Mouse (Mus musculus) stomach, embryonic 14.5 days (tissue): ENCODE results near the gene Ppfia4. TPM values are rescaled to one million over a fixed set of nuclear protein-coding genes. Genes with fewer than 3 reads are reported as not detected.

ENCODE experiments used
- ATAC-seq: fragments of 200-750 bp; cut with Nextera tagmentation; 2 replicates; pipeline ENCODE4 v1.8.0; 2017; ENCODE audit warnings: low read depth, moderate TSS enrichment; ENCODE audit not compliant: insufficient number of reproducible peaks, insufficient read depth, low FRiP score
- H3K27ac ChIP-seq: fragments of 300-500 bp; sonication (generic); 2 replicates; pipeline ENCODE4 v1.5.1; 2014; ENCODE audit warnings: mild to moderate bottlenecking, low read length, moderate library complexity, mixed read lengths
- H3K27me3 ChIP-seq: fragments of 300-500 bp; sonication (generic); 2 replicates; pipeline ENCODE4 v1.6.1; 2014; ENCODE audit warnings: low read length, control low read depth, mixed read lengths; ENCODE audit not compliant: control insufficient read depth, insufficient read depth
- H3K36me3 ChIP-seq: fragments of 300-500 bp; sonication (generic); 2 replicates; pipeline ENCODE4 v1.6.1; 2014; ENCODE audit warnings: mild to moderate bottlenecking, control low read depth, low read length, moderate library complexity, mixed read lengths; ENCODE audit not compliant: control insufficient read depth, insufficient read depth
- H3K4me1 ChIP-seq: fragments of 300-500 bp; sonication (generic); 2 replicates; pipeline ENCODE4 v1.6.1; 2014; ENCODE audit warnings: low read length, control low read depth, mixed read lengths; ENCODE audit not compliant: control insufficient read depth, insufficient read depth
- H3K4me2 ChIP-seq: fragments of 300-500 bp; sonication (generic); replicated peaks from 2 replicates; pipeline ENCODE4 v1.6.1; 2014; ENCODE audit warnings: low read depth, low read length, control low read depth
- H3K4me3 ChIP-seq: fragments of 300-500 bp; sonication (generic); 2 replicates; pipeline ENCODE4 v1.5.1; 2014; ENCODE audit warnings: low read depth, low read length, control low read depth
- H3K9ac ChIP-seq: fragments of 300-500 bp; sonication (generic); replicated peaks from 2 replicates; pipeline ENCODE4 v1.6.1; 2014; ENCODE audit warnings: low read depth, mild to moderate bottlenecking, control low read depth, low read length, moderate library complexity, mixed read lengths
- H3K9me3 ChIP-seq: fragments of 300-500 bp; sonication (generic); 2 replicates; pipeline ENCODE4 v1.6.1; 2016; ENCODE audit warnings: low read depth, low read length, control low read depth; ENCODE audit not compliant: control insufficient read depth
- WGBS: fragments of 180-500 bp; shearing (Covaris S2); extraction: QIAGEN DNeasy Blood & Tissue Kit; methylation state at CpG from one replicate; pipeline ENCODE4 v1.1.7; 2014; 5-methylcytosine and 5-hydroxymethylcytosine counted together
- polyA plus RNA-seq: library from polyadenylated mRNA; unstranded; fragments of >200 nt; fragmentation: Nextera tagmentation; extraction: Ambion mirVana; gene quantifications from 2 replicates; pipeline ENCODE4 v1.2.1, GENCODE M21; 2014

The Ppfia4 gene
- polyA plus RNA-seq, 1 experiment from 2014 or later = 5.7 TPM

GRCm38 (mm10) chr1:134342781-134343310, 10.1 kb upstream of the Ppfia4 start:
- H3K4me1 ChIP-seq = 0 out of 2 replicates have a peak, but pooled peaks cover 6% of the 10 kb centered on the region
- H3K9me3 ChIP-seq = no peaks in the 10 kb centered on the region
- H3K27ac ChIP-seq = no peak overlapping the region
- H3K27me3 ChIP-seq = no peaks in the 10 kb centered on the region
- no peak overlapping the region for H3K4me2 ChIP-seq
- H3K9ac ChIP-seq = no peak overlapping the region
- peaks cover 17% of the 10 kb centered on the region for H3K36me3 ChIP-seq
- WGBS = 74% methylated on average over 8 of the region's 8 CpGs
- no peak overlapping the region for H3K4me3 ChIP-seq
- no peak for ATAC-seq

GRCm38 (mm10) chr1:134342278-134342664, 9.5 kb upstream of the Ppfia4 start:
- Histone ChIP-seq H3K9me3 (no peaks in the 10 kb centered on the region), H3K27ac (no peak overlapping the region), H3K9ac (no peak overlapping the region), H3K36me3 (peaks cover 12% of the 10 kb centered on the region; the same call in 1 of the 2 replicates), H3K4me2 (no peak overlapping the region), H3K4me1 (0 out of 2 replicates have a peak, but pooled peaks cover 6% of the 10 kb centered on the region), H3K27me3 (no peaks in the 10 kb centered on the region), H3K4me3 (no peak overlapping the region)
- ATAC-seq = no peak
- 56% methylated on average over 2 of the region's 2 CpGs for WGBS

- H3K9me3 ChIP-seq = no peaks in the 10 kb centered on the region
- H3K27ac ChIP-seq = no peak overlapping the region
- ATAC-seq = no peak
- no peak overlapping the region for H3K4me2 ChIP-seq
- H3K27me3 ChIP-seq = no peaks in the 10 kb centered on the region
- 0 out of 2 replicates have a peak, but pooled peaks cover 6% of the 10 kb centered on the region for H3K4me1 ChIP-seq
- H3K4me3 ChIP-seq = no peak overlapping the region
- peaks cover 8% of the 10 kb centered on the region; the same call in 1 of the 2 replicates for H3K36me3 ChIP-seq
- H3K9ac ChIP-seq = no peak overlapping the region
- 79% methylated on average over 5 of the region's 5 CpGs for WGBS
Observed at GRCm38 (mm10) chr1:134341641-134342277, 9.0 kb upstream of the Ppfia4 start.

- Histone ChIP-seq H3K9me3 (no peaks in the 10 kb centered on the region), H3K4me2 (no peak overlapping the region), H3K9ac (no peak overlapping the region), H3K27me3 (no peaks in the 10 kb centered on the region), H3K27ac (no peak overlapping the region), H3K36me3 (no peaks in the 10 kb centered on the region), H3K4me3 (no peak overlapping the region), H3K4me1 (0 out of 2 replicates have a peak, but pooled peaks cover 6% of the 10 kb centered on the region)
- ATAC-seq = no peak
- WGBS = 94% methylated on average over 18 of the region's 18 CpGs
Observed at GRCm38 (mm10) chr1:134339757-134340619, 7.3 kb upstream of the Ppfia4 start.

- no peak overlapping the region for H3K9ac ChIP-seq
- WGBS = 84% methylated on average over 7 of the region's 7 CpGs
- H3K4me3 ChIP-seq = no peak overlapping the region
- ATAC-seq = no peak
- H3K4me2 ChIP-seq = no peak overlapping the region
- no peak overlapping the region for H3K27ac ChIP-seq
- 0 out of 2 replicates have a peak, but pooled peaks cover 3% of the 10 kb centered on the region for H3K4me1 ChIP-seq
- no peaks in the 10 kb centered on the region for H3K9me3 ChIP-seq
- no peaks in the 10 kb centered on the region for H3K36me3 ChIP-seq
- H3K27me3 ChIP-seq = no peaks in the 10 kb centered on the region
Observed at GRCm38 (mm10) chr1:134339162-134339561, 6.4 kb upstream of the Ppfia4 start.

- Histone ChIP-seq H3K27ac (no peak overlapping the region), H3K4me3 (no peak overlapping the region), H3K4me1 (peaks cover 3% of the 10 kb centered on the region; the same call in 1 of the 2 replicates), H3K27me3 (no peaks in the 10 kb centered on the region), H3K9me3 (no peaks in the 10 kb centered on the region), H3K4me2 (no peak overlapping the region), H3K9ac (no peak overlapping the region), H3K36me3 (no peaks in the 10 kb centered on the region)
- no peak for ATAC-seq
- WGBS = 81% methylated on average over 11 of the region's 11 CpGs
Observed at GRCm38 (mm10) chr1:134336958-134337710, 4.4 kb upstream of the Ppfia4 start.

- no peaks in the 10 kb centered on the region for H3K36me3 ChIP-seq
- 73% methylated on average over 12 of the region's 12 CpGs for WGBS
- peaks cover 3% of the 10 kb centered on the region; the same call in 1 of the 2 replicates for H3K4me1 ChIP-seq
- H3K27ac ChIP-seq = no peak overlapping the region
- no peaks in the 10 kb centered on the region for H3K9me3 ChIP-seq
- no peak overlapping the region for H3K9ac ChIP-seq
- no peak overlapping the region for H3K4me3 ChIP-seq
- no peak overlapping the region for H3K4me2 ChIP-seq
- no peaks in the 10 kb centered on the region for H3K27me3 ChIP-seq
- ATAC-seq = no peak
Observed at GRCm38 (mm10) chr1:134335924-134336810, 3.4 kb upstream of the Ppfia4 start.
